Mouse (Mus musculus) spleen, adult 18-20 months (tissue): ENCODE results near the gene Cep170b.

ENCODE experiments used
- DNase-seq, 2 experiments: peaks; one replicate each; pipeline ENCODE4 v3.0.0; 2022; ENCODE audit warnings: mixed read lengths in 2 of 2

The Cep170b gene

DNA sequence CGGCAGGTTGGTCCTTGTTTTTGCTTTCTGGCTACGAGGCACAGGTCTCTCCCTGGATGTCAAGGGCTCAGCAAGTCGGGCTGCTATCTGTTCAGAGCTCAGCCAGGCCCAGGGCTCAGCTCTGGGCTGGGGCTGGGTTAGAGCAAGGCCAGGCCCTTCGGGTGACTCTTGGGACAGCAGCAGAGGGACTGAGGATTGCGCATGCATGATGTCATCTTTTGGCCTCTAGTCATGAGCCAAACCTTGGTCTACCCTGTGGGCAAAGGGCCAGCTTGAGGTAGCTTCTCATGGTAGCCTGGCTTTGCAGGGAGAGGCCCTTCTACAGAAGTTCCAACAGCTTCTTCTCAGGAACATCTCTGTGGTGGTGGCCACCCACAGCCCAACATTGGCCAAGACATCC is 43.9 kb downstream of the Cep170b start:
- no peak for DNase-seq

DNA sequence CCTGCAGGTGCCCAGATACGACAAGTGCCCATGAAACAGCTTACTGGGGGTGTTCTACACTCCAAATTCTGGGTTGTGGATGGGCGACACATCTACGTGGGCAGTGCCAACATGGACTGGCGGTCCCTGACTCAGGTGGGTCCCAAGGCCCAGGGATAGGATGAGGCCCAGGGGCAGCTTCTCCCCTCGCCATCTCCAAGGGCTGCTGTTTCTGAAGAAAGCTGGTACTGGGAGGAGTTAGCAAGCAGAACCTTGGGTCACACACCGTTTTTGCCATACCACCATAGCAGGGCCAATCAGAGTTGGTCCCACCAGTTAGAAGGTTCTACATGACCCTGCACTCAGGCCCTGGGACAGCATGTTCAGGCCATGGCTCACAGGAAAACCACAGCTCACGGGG is 44.7 kb downstream of the Cep170b start:
- DNase-seq, result no peak

DNA sequence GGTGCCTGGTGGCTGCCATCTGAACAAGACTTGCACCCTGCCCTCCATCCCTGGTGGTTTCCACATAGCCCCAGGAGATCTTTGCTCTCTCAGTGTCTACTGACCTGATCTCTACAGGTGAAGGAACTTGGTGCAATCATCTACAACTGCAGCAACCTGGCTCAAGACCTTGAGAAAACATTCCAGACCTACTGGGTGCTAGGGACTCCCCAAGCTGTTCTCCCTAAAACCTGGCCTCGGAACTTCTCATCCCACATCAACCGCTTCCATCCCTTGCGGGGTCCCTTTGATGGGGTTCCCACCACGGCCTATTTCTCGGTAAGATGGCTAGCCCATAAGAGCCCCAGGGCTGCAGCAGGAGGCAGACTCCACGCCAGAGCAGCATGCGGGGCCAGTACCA is 46.3 kb downstream of the Cep170b start:
- no peak for DNase-seq

DNA sequence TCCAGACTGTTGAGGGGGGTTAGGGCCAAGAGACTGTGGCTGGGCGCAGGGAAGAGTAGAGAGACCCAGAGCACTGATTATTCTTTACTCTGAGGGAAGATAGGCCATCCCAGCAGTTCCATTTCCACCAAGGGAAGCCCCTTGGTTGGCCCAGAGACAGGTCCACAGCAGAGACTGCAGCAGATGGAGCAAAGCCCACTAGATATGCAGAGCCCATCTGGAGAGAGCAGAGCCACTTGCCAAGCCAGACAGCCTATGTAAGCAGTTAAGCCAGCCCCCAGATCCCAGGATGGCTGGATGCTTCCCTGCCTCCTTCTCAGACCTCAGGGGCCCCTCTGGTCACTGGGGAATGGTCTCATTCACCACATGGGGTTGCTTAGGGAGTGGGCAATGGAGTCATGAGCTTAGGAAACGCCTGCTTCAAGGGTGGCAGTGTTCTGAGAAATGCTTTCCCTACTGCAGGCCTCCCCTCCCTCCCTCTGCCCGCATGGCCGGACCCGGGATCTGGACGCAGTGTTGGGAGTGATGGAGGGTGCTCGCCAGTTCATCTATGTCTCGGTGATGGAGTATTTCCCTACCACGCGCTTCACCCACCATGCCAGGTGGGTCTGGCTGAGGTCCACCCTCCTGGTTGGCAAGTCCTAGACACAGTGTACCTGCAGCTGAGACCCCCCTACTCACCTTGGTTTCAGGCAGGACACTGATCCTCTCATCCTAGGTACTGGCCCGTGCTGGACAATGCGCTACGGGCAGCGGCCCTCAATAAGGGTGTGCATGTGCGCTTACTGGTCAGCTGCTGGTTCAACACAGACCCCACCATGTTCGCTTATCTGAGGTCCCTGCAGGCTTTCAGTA is 47.0 kb downstream of the Cep170b start:
- no peak for DNase-seq

DNA sequence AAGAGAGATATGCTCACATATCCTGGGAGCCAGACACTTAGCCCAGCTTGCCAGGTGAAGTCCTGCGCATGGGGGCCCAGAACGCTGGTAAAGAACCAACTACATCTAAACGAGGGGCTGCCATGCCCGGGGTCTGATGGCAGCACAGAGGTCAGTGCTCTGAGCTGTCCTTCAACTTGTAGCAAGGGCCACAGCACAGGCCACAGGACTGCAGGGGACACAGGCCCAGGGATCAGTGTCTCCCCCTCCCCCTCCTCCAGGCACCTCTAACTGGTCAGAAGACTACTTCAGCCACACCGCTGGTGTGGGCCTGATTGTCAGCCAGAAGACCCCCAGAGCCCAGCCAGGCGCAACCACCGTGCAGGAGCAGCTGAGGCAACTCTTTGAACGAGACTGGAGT is 47.9 kb downstream of the Cep170b start:
- DNase-seq, result no peak

DNA sequence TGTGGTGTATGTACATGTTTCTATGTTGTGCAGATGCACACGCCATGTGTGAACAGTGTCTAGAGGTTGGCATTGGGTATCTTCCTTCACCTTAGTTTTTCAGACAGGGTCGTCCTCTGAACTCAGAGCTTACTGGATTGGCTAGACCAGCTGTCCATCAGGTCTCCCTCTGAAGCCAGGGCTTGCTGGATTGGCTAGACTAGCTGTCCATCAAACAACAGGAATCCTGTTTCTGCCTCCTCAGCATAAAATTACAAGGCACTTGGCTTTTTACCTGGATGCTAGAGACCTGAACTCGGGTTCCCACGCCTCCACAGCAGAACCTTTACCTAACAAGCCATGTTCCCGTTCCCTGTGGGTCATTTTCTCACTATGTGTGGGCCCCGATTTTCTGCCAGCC is 48.8 kb downstream of the Cep170b start:
- DNase-seq, result no peak

DNA sequence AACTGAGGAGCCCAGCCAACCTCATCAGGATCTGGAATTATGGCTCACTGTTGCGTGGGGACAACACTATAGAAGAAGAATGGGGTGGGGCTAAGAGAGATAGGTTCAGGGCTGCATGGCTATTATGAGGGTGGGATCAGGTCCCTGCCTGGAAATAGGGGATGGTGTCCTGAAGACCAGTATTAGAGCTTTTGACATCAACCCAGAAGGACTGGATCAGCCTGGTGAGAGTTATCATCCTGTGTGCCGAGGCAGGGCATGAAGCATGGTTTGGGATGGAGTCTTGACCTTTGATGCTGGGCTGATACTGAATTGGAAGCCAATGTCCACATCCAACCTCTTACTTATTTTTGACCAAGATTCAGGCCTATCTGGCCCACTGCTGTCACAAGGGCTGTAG is 49.5 kb downstream of the Cep170b start:
- no peak for DNase-seq

DNA sequence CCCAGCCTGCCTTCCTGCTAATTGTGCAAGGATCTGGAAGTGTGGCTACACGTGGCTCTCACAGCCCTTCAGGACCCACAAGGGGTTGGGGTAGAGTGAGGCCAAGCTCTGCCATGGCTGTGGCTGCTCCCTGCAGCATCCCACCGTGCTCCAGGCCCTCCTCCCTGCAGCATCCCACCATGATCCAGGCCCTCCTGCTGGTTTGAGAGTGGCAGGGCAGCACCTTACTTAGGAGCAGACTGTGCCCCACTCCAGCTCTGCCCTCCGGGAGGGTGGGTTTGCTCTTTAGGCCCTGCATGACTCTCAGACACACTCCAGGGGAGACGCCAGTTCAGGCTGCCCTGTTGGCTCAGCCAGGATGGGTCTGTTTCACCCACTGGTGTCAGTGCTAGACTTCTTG is 50.1 kb downstream of the Cep170b start:
- DNase-seq, result no peak

DNA sequence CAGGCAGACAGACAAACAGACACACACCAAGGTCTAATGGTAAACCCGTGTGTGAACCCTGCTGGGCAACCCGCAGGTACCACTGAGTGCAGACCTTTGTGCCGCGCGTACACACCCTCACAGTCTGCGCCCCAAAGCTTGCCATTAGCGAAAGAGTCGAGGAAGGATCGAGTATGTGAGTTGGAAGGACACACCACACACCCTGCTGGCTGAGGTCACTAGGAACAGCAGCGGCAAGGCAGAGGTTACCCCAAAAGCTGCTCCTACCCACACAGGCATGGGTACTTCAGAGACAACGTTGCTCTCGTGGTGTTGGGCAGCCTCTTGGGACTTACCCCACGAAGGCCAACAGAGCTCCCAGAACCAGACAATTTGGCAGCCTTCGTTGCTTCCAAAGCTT is 52.1 kb downstream of the Cep170b start:
- no peak for DNase-seq

DNA sequence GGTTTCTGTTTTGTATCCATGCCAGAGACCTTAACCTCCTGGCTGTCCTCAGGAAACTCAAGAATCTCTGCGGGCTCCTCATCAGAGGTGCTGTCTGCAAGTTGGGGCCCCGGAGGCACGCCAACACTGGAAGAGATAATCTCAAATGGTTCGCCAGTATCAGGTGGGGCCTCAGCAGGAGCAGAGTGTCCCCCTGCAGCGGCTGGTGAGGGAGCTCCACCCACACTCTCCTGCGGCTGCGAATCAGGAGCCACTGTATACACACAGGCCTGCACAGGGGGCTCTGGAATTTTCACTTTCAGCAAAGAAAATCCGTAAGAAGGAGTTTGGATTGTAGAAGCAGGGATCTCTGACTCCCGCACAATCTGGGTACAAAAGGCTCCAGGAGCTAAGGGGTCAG is 53.1 kb downstream of the Cep170b start:
- no peak for DNase-seq

DNA sequence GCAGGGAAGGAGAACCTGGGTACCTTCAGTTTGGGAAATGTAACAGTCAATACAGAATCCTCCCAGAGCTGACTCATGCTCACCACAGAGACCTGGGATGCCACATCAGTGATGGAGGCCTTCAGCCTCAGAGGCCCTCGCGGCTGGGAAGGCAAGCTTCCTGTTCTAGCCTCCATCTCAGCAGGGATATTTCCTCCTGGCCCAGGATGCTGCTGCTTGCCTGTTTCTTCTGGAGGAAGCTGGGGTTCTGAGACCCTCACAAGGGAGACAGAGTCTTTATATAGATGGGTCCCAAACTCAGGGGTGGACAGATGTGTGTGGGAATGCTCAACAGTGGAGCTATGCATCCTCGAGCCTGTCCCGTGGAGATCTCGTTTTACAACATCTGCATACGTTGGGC is 53.8 kb downstream of the Cep170b start:
- no peak for DNase-seq

DNA sequence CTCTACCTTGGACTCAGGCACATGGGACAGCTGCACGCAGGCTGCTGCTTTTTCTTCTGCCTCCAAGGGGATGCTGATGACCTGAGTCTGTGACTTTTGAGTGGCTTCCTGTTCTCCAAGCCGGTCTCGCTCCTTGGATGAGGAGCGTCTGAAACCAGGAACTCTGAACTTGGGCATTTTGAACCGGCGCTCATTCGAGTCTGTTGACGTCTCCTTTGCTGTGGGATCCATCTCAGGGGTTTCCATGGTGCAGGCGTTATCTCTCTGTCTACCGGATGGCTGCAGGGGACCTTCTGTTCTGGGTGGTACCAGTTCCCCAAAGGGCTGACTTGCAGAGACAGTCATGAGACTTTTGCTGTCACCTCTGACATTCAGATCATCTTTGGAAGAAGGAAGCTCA is 54.2 kb downstream of the Cep170b start:
- DNase-seq, result no peak

DNA sequence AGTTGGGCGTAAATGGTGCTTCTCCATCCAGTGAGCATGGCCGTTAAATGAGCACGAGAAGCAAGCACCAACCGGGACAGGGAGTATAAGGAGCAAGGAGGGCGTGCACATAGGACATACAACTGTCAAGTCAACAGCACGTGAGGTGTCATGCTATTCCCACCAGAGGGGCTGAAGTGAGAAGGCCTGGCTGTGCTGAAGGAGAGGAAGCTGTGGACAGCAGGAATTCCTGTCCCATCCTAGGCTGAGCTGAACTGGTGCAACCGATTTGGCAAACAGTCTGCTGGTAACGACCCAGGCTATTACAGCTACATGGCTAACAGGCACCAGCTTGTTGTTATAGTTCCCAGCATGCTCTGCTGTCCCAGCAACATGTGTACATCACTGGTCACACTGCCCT is 70.8 kb downstream of the Cep170b start:
- DNase-seq, result no peak

DNA sequence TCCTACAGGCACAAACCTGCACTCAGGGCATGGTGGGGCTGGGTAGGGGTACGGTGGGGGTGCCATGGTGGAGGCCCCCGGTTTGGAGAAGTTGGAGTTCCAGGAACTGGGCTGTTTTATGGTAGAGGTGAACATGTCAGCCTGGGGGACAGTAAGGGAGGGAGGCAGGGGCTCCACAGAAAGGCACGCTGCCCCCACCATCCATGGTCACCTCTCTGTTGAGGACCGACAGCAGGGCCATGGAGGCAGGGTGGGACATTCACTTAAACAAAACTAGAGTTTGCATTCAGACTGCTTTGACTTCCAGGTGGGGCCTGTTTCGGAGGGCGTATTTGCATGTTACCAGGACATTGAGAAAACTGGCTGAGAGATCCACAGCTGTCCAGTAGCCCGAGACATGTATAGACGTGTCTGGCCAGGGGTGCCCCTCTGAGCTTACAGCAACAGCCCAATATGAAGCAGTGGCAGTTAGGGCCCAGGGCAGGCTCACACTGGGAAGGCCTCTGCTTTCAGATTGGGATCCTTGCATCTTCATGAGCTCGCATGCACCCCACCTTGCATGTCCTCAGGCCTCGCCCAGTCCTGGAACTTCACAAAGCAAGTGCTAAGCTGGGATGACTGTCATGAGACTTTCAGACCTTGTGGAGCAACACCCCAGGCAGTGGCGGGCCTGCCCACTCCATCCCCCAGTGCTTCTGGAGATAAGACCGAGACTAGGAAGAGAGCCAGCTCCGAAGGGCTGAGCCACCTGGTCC is 73.5 kb downstream of the Cep170b start:
- DNase-seq, result no peak

DNA sequence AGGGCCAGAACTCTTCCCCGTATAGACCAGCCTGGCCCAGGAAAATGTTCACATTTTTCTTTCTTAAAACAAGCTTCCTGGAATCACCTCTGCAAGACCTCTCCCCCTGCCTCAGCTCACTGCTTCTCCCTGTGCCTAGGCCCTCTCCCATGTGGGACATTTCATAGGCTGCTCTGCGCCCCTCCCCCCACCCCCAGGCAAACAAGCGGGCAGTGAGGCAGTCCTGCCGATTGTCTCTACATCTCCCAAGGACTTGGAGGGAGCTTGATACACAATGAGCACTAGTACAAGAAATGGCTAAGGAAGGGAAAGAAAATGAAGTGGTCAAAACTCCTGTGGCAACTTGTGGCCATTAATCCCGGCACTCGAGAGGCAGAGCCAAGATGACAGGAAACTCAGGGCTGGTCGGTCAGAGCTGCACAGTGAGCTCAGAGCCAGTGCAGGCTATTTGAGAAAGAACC is 74.1 kb downstream of the Cep170b start:
- DNase-seq, result no peak

DNA sequence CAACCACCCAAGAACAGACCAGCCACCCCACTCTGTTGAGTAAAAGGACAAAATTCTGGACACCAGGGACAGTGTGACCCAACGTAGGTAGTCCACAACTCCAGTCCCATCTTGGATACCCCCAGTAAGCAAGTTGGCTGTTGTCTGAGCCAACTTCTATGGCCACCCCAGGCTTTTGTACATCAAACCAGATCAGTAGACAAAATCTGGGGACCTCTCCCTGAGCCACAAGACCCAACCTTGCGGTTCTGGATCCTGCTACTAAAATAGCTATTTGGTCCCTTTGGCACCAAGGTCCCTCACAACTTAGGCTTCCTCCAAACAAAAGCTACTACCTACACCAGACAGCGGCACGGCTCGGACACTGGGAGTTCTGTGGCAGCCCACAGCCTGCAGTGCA is 74.7 kb downstream of the Cep170b start:
- no peak for DNase-seq

DNA sequence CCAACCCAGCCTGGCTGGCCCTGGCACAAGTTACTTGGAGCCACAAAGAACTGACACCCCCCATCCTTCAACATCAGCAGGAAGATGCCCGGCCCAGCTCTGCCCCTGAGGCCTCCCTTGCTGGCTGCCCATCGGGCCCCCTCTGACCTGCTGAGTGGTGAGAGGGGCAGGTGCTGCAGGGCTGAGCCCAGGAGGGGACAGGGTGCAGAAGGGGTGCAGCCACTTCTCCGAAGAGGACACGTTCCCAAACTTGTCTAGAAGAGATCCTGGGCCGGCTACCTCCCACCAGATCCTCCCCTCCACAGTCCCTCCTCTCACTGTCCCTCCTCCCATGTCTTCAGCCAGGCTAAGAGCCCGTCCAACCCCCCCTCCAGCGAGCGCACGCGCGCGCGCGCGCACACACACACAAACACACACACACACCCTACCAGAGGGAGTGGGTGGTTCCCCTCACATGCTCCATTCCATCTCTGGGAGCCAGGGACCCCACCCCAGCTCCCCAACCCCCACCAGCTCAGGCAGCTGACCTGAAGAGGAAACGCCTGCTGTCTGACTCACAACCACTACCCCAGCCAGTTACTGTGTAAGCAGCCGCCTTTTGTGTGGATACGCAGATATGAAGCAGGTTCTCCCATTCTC is 75.3 kb downstream of the Cep170b start:
- no peak for DNase-seq
